Mouse (Mus musculus): ENCODE data around the gene Rgs13. TPM values are rescaled to one million over a fixed set of nuclear protein-coding genes. Genes with fewer than 3 reads are reported as not detected.

Rgs13 gene
- not detected in 2 replicates for polyA plus RNA-seq (2012; rRNA removed)

GRCm38 (mm10) chr1:144177166-144177565 is at the start of gene Rgs13:
TSS of gene Rgs13 (minus strand) at chr1:144177372.
- WGBS = 80% methylated on average over 5 of the region's 5 CpGs
- Histone ChIP-seq H3K4me3 (ENCODE audit: extremely low read depth, insufficient read depth, insufficient read length) (no peak within 1 kb of the TSS), H3K27me3 (ENCODE audit: control insufficient read depth, insufficient read depth, low read length) (no peaks in the 10 kb centered on the region), H3K4me1 (ENCODE audit: control insufficient read depth, insufficient read depth, insufficient read length) (peaks cover 5% of the 10 kb centered on the region), H3K36me3 (ENCODE audit: control insufficient read depth, insufficient read depth, low read length) (no peaks in the 10 kb centered on the region), H3K27ac (ENCODE audit: insufficient read depth, low read length) (no peak within 1 kb of the TSS)
- no peak for TF ChIP-seq POLR2A (IDR thresholded peaks at IDR 0.05; ENCODE audit: low read depth, low read length)
- no peak for TF ChIP-seq CTCF (IDR thresholded peaks at IDR 0.05; ENCODE audit: extremely low read depth, insufficient read depth, insufficient read length, insufficient replicate concordance)
- no peak for DNase-seq (ENCODE audit: low read depth in 1 of 2, low spot score in 2 of 2)

- Histone ChIP-seq H3K27ac (ENCODE audit: insufficient read depth, low read length) (no peak overlapping the region), H3K4me1 (ENCODE audit: control insufficient read depth, insufficient read depth, insufficient read length) (peaks cover 2% of the 10 kb centered on the region; the same call in 1 of the 2 replicates), H3K36me3 (ENCODE audit: control insufficient read depth, insufficient read depth, low read length) (no peaks in the 10 kb centered on the region), H3K4me3 (ENCODE audit: extremely low read depth, insufficient read depth, insufficient read length) (no peak overlapping the region), H3K27me3 (ENCODE audit: control insufficient read depth, insufficient read depth, low read length) (no peaks in the 10 kb centered on the region)
- TF ChIP-seq CTCF (IDR thresholded peaks at IDR 0.05; ENCODE audit: extremely low read depth, insufficient read depth, insufficient read length, insufficient replicate concordance) (no peak), POLR2A (IDR thresholded peaks at IDR 0.05; ENCODE audit: low read depth, low read length) (no peak)
- no peak for DNase-seq (ENCODE audit: low read depth in 1 of 2, low spot score in 2 of 2)
Measured at GRCm38 (mm10) chr1:144215230-144215629, 38.1 kb upstream of the Rgs13 start.

GRCm38 (mm10) chr1:144210912-144211311 is 33.7 kb upstream of the Rgs13 start:
- peaks cover 4% of the 10 kb centered on the region; the same call in 1 of the 2 replicates for H3K4me1 ChIP-seq (ENCODE audit: control insufficient read depth, insufficient read depth, insufficient read length)
- DNase-seq (ENCODE audit: low read depth in 1 of 2, low spot score in 2 of 2) = no peak
- no peak overlapping the region for H3K27ac ChIP-seq (ENCODE audit: insufficient read depth, low read length)
- no peak overlapping the region for H3K4me3 ChIP-seq (ENCODE audit: extremely low read depth, insufficient read depth, insufficient read length)
- H3K36me3 ChIP-seq (ENCODE audit: control insufficient read depth, insufficient read depth, low read length) = no peaks in the 10 kb centered on the region
- no peaks in the 10 kb centered on the region for H3K27me3 ChIP-seq (ENCODE audit: control insufficient read depth, insufficient read depth, low read length)
- WGBS = 77% methylated on average over 3 of the region's 3 CpGs
- TF ChIP-seq POLR2A (IDR thresholded peaks at IDR 0.05; ENCODE audit: low read depth, low read length) (no peak), CTCF (IDR thresholded peaks at IDR 0.05; ENCODE audit: extremely low read depth, insufficient read depth, insufficient read length, insufficient replicate concordance) (no peak)

- DNase-seq (ENCODE audit: low read depth in 1 of 2, low spot score in 2 of 2) = no peak
- Histone ChIP-seq H3K4me1 (ENCODE audit: control insufficient read depth, insufficient read depth, insufficient read length) (0 out of 2 replicates have a peak, but pooled peaks cover 3% of the 10 kb centered on the region), H3K27ac (ENCODE audit: insufficient read depth, low read length) (no peak overlapping the region), H3K36me3 (ENCODE audit: control insufficient read depth, insufficient read depth, low read length) (no peaks in the 10 kb centered on the region), H3K27me3 (ENCODE audit: control insufficient read depth, insufficient read depth, low read length) (no peaks in the 10 kb centered on the region), H3K4me3 (ENCODE audit: extremely low read depth, insufficient read depth, insufficient read length) (no peak overlapping the region)
- 75% methylated on average over 7 of the region's 7 CpGs for WGBS
- TF ChIP-seq CTCF (IDR thresholded peaks at IDR 0.05; ENCODE audit: extremely low read depth, insufficient read depth, insufficient read length, insufficient replicate concordance) (no peak), POLR2A (IDR thresholded peaks at IDR 0.05; ENCODE audit: low read depth, low read length) (no peak)
Measured at GRCm38 (mm10) chr1:144206281-144207061, 29.3 kb upstream of the Rgs13 start.

GRCm38 (mm10) chr1:144204766-144205165 is 27.6 kb upstream of the Rgs13 start:
- H3K27me3 ChIP-seq (ENCODE audit: control insufficient read depth, insufficient read depth, low read length) = no peaks in the 10 kb centered on the region
- peaks cover 3% of the 10 kb centered on the region; the same call in 1 of the 2 replicates for H3K4me1 ChIP-seq (ENCODE audit: control insufficient read depth, insufficient read depth, insufficient read length)
- no peak overlapping the region for H3K27ac ChIP-seq (ENCODE audit: insufficient read depth, low read length)
- no peak overlapping the region for H3K4me3 ChIP-seq (ENCODE audit: extremely low read depth, insufficient read depth, insufficient read length)
- TF ChIP-seq POLR2A (IDR thresholded peaks at IDR 0.05; ENCODE audit: low read depth, low read length) = no peak
- no peak for TF ChIP-seq CTCF (IDR thresholded peaks at IDR 0.05; ENCODE audit: extremely low read depth, insufficient read depth, insufficient read length, insufficient replicate concordance)
- no peaks in the 10 kb centered on the region for H3K36me3 ChIP-seq (ENCODE audit: control insufficient read depth, insufficient read depth, low read length)
- WGBS = 53% methylated on average over 2 of the region's 2 CpGs
- no peak for DNase-seq (ENCODE audit: low read depth in 1 of 2, low spot score in 2 of 2)

GRCm38 (mm10) chr1:144202939-144203338 is 25.8 kb upstream of the Rgs13 start:
- H3K4me1 ChIP-seq (ENCODE audit: control insufficient read depth, insufficient read depth, insufficient read length) = peaks cover 3% of the 10 kb centered on the region; the same call in 1 of the 2 replicates
- no peak overlapping the region for H3K27ac ChIP-seq (ENCODE audit: insufficient read depth, low read length)
- TF ChIP-seq CTCF (IDR thresholded peaks at IDR 0.05; ENCODE audit: extremely low read depth, insufficient read depth, insufficient read length, insufficient replicate concordance) = no peak
- no peak for TF ChIP-seq POLR2A (IDR thresholded peaks at IDR 0.05; ENCODE audit: low read depth, low read length)
- no peaks in the 10 kb centered on the region for H3K27me3 ChIP-seq (ENCODE audit: control insufficient read depth, insufficient read depth, low read length)
- H3K4me3 ChIP-seq (ENCODE audit: extremely low read depth, insufficient read depth, insufficient read length) = no peak overlapping the region
- WGBS = 33% methylated on average over 4 of the region's 4 CpGs
- peak in 1 of 2 experiments; percentile 21 for DNase-seq (ENCODE audit: low read depth in 1 of 2, low spot score in 2 of 2)
- no peaks in the 10 kb centered on the region for H3K36me3 ChIP-seq (ENCODE audit: control insufficient read depth, insufficient read depth, low read length)

GRCm38 (mm10) chr1:144200496-144200895 is 23.3 kb upstream of the Rgs13 start:
- Histone ChIP-seq H3K4me3 (ENCODE audit: extremely low read depth, insufficient read depth, insufficient read length) (no peak overlapping the region), H3K4me1 (ENCODE audit: control insufficient read depth, insufficient read depth, insufficient read length) (no peaks in the 10 kb centered on the region; the same call in 1 of the 2 replicates), H3K27me3 (ENCODE audit: control insufficient read depth, insufficient read depth, low read length) (no peaks in the 10 kb centered on the region), H3K27ac (ENCODE audit: insufficient read depth, low read length) (no peak overlapping the region), H3K36me3 (ENCODE audit: control insufficient read depth, insufficient read depth, low read length) (no peaks in the 10 kb centered on the region)
- TF ChIP-seq CTCF (IDR thresholded peaks at IDR 0.05; ENCODE audit: extremely low read depth, insufficient read depth, insufficient read length, insufficient replicate concordance) (no peak), POLR2A (IDR thresholded peaks at IDR 0.05; ENCODE audit: low read depth, low read length) (no peak)
- DNase-seq (ENCODE audit: low read depth in 1 of 2, low spot score in 2 of 2) = peak; percentile 26 to 85
- WGBS = 6% methylated on average over 2 of the region's 2 CpGs
